Comparison of ENCODE assay signal across 28 mouse cellular contexts in the genomic region with DNA sequence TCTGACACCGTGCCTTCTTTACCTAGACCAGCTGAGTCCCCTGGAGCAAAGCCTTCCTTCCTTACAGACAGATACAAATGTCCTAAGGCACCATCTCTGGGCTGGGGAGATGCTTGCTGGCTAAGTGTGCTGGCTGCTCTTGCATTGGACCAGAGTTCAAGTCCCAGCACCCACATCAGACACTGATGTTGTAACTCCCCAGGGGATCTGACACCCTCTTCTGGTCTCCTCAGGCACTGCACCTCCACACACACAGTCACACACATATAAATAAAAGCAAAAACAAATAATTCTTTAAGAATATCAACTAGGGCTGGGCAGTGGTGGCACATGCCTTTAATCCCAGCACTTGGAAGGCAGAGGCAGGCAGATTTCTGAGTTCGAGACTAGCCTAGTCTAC. TPM values are rescaled to one million over a fixed set of nuclear protein-coding genes. Genes with fewer than 3 reads are reported as not detected.
DNase-seq lines count a peak whose midpoint lies in the region; ATAC-seq and TF ChIP-seq lines count a peak whose summit lies in the region.
"Had no signal": no experiment of that assay in that cellular context is flagged by ENCODE, and none has a peak within 500 bp of the region (broad histone marks: within the 10 kb centered on the region; RNA-seq: fewer than 3 reads in every experiment).

No protein-coding gene starts in this region.

- no peak for ATAC-seq in liver, embryonic 14.5 days (ENCODE audit: insufficient read depth)
- ATAC-seq in liver, postnatal 0 days = no peak
- ATAC-seq: activated CD4-positive, CD25-positive, alpha-beta regulatory T cell, adult 4 months; forebrain, embryonic 13.5 days; forebrain, embryonic 15.5 days; forebrain, postnatal 0 days; Patski had no signal

- TF ChIP-seq POLR2A in ES-Bruce4 (IDR thresholded peaks at IDR 0.05; ENCODE audit: insufficient read depth, low read length) = no peak

- H3K4me1 ChIP-seq in liver, embryonic 14.5 days (replicated peaks; ENCODE audit: control insufficient read depth in 2 of 2, insufficient read depth in 2 of 2, low read length in 1 of 2) = no peaks in the 10 kb centered on the region
- no peaks in the 10 kb centered on the region for H3K4me1 ChIP-seq in liver, postnatal 0 days (ENCODE audit: insufficient read depth)
- no peaks in the 10 kb centered on the region for H3K4me1 ChIP-seq in ES-Bruce4 (ENCODE audit: control insufficient read depth, insufficient read depth, low read length)
- H3K4me1 ChIP-seq: embryonic facial prominence, embryonic 10.5 days; embryonic facial prominence, embryonic 12.5 days; forebrain, embryonic 13.5 days; forebrain, embryonic 15.5 days had no signal

- 73% methylated on average over 2 of the region's 2 CpGs for WGBS in liver, embryonic 14.5 days (ENCODE audit: insufficient replicate concordance)
- 83% methylated on average over 2 of the region's 2 CpGs for WGBS in liver, postnatal 0 days (ENCODE audit: insufficient replicate concordance)

- TF ChIP-seq EP300 in liver, embryonic 14.5 days (IDR thresholded peaks at IDR 0.05; ENCODE audit: low read depth) = no peak
- no peak for TF ChIP-seq EP300 in liver, postnatal 0 days (IDR thresholded peaks at IDR 0.05; ENCODE audit: low read depth)
- no peak for TF ChIP-seq EP300 in ES-Bruce4 (IDR thresholded peaks at IDR 0.05; ENCODE audit: insufficient read depth, low read depth, low read length)

- H3K4me2 ChIP-seq in liver, embryonic 14.5 days (ENCODE audit: low read depth) = no peak overlapping the region
- H3K4me2 ChIP-seq in liver, postnatal 0 days (ENCODE audit: low read depth, low read length) = no peak overlapping the region
- H3K4me2 ChIP-seq: embryonic facial prominence, embryonic 12.5 days; forebrain, embryonic 13.5 days; forebrain, embryonic 15.5 days had no signal

- H3K9ac ChIP-seq in liver, embryonic 14.5 days (replicated peaks) = no peak overlapping the region
- no peak overlapping the region for H3K9ac ChIP-seq in liver, postnatal 0 days (replicated peaks)
- no peak overlapping the region for H3K9ac ChIP-seq in ES-Bruce4 (ENCODE audit: low read depth, poor library complexity, severe bottlenecking)
- H3K9ac ChIP-seq: embryonic facial prominence, embryonic 12.5 days; forebrain, embryonic 13.5 days; forebrain, embryonic 15.5 days; forebrain, postnatal 0 days had no signal

- H3K27ac ChIP-seq in liver, embryonic 14.5 days = no peak overlapping the region
- no peak overlapping the region for H3K27ac ChIP-seq in liver, postnatal 0 days (ENCODE audit: low read depth)
- H3K27ac ChIP-seq in ES-Bruce4 (ENCODE audit: insufficient read depth, low read length) = no peak overlapping the region
- no peak overlapping the region for H3K27ac ChIP-seq in gastrocnemius, adult 2 months
- H3K27ac ChIP-seq: embryonic facial prominence, embryonic 10.5 days; embryonic facial prominence, embryonic 12.5 days; forebrain, embryonic 13.5 days; forebrain, embryonic 15.5 days had no signal

- no peak overlapping the region for H3K4me3 ChIP-seq in liver, embryonic 14.5 days (ENCODE audit: insufficient read depth in 1 of 2, low read depth in 2 of 2, low read length in 2 of 2)
- H3K4me3 ChIP-seq in liver, postnatal 0 days (ENCODE audit: low read depth, low read length) = no peak overlapping the region
- H3K4me3 ChIP-seq in ES-Bruce4 (ENCODE audit: low read depth, low read length) = no peak overlapping the region
- no peak overlapping the region for H3K4me3 ChIP-seq in gastrocnemius, adult 2 months
- H3K4me3 ChIP-seq: embryonic facial prominence, embryonic 10.5 days; embryonic facial prominence, embryonic 12.5 days; forebrain, embryonic 13.5 days; forebrain, embryonic 15.5 days had no signal

- no peaks in the 10 kb centered on the region for H3K9me3 ChIP-seq in liver, embryonic 14.5 days (ENCODE audit: control insufficient read depth, low read length)
- no peaks in the 10 kb centered on the region for H3K9me3 ChIP-seq in liver, postnatal 0 days (ENCODE audit: low read length)
- no peaks in the 10 kb centered on the region for H3K9me3 ChIP-seq in ES-Bruce4 (replicated peaks; ENCODE audit: control insufficient read depth, insufficient read depth, low read length, poor library complexity, severe bottlenecking)
- H3K9me3 ChIP-seq: embryonic facial prominence, embryonic 10.5 days; embryonic facial prominence, embryonic 12.5 days; forebrain, embryonic 13.5 days; forebrain, embryonic 15.5 days had no signal

- H3K27me3 ChIP-seq in liver, embryonic 14.5 days (ENCODE audit: control insufficient read depth, insufficient read depth, low read length) = no peaks in the 10 kb centered on the region
- no peaks in the 10 kb centered on the region for H3K27me3 ChIP-seq in liver, postnatal 0 days (ENCODE audit: insufficient read depth, low read length)
- H3K27me3 ChIP-seq in ES-Bruce4 (ENCODE audit: control insufficient read depth, insufficient read depth, low read length, poor library complexity, severe bottlenecking) = no peaks in the 10 kb centered on the region
- H3K27me3 ChIP-seq: embryonic facial prominence, embryonic 12.5 days; forebrain, embryonic 15.5 days had no signal

- TF ChIP-seq CTCF in liver, embryonic 14.5 days (IDR thresholded peaks at IDR 0.05; ENCODE audit: low read depth) = 0 out of 2 replicates have a peak, but pooled peaks have one; percentile 23
- no peak for TF ChIP-seq CTCF in liver, postnatal 0 days (IDR thresholded peaks at IDR 0.05; ENCODE audit: low read depth)
- peak; percentile 6 for TF ChIP-seq CTCF in ES-Bruce4 (IDR thresholded peaks at IDR 0.05; ENCODE audit: low read depth, low read length)
- no peak for TF ChIP-seq CTCF in gastrocnemius, adult 2 months (IDR thresholded peaks at IDR 0.05)

- H3K36me3 ChIP-seq in liver, embryonic 14.5 days (replicated peaks; ENCODE audit: control insufficient read depth, insufficient read depth, low read depth) = no peaks in the 10 kb centered on the region
- H3K36me3 ChIP-seq in liver, postnatal 0 days (replicated peaks; ENCODE audit: insufficient read depth, low read length) = no peaks in the 10 kb centered on the region
- H3K36me3 ChIP-seq in ES-Bruce4 (ENCODE audit: control insufficient read depth, insufficient read depth, low read length, poor library complexity, severe bottlenecking) = no peaks in the 10 kb centered on the region
- H3K36me3 ChIP-seq: embryonic facial prominence, embryonic 10.5 days; embryonic facial prominence, embryonic 12.5 days; forebrain, embryonic 15.5 days had no signal

- no peak for DNase-seq in liver, embryonic 14.5 days (ENCODE audit: low read depth in 3 of 3, low spot score in 3 of 3)
- DNase-seq in liver, postnatal 0 days = no peak
- peak; percentile 20 for DNase-seq in R1 (ENCODE audit: low read depth, low spot score)
- no peak for DNase-seq in gastrocnemius, adult 2 months
- no peak for DNase-seq in kidney, postnatal 10 days
- no peak for DNase-seq in ovary, postnatal 14 days (ENCODE audit: low spot score)
- DNase-seq: adrenal gland, adult 8-10 months; adrenal gland, postnatal 14 days; adrenal gland, postnatal 36 days; cerebellum, adult 11-12 months; cerebellum, adult 2 months; cerebellum, adult 9-10 months; cerebellum, postnatal 10 days; cerebellum, postnatal 25 days; forebrain, postnatal 0 days had no signal

- intact Hi-C loops in gastrocnemius, adult 2 months (cut with DNase I) = no loop called here

RNA-seq across cellular contexts. Expression of a gene that starts 18.3 kb away (rescaled TPM):
- polyA plus RNA-seq in liver, embryonic 14.5 days (2012; rRNA removed) = 11.5 and 13.0 TPM in 2 replicates
- polyA plus RNA-seq in liver, embryonic 14.5 days (2014; fragmentation: Nextera tagmentation; extraction: Ambion mirVana) = 1.1 and 1.7 TPM in 2 replicates
- polyA plus RNA-seq in liver, postnatal 0 days (2015; fragmentation: Nextera tagmentation; extraction: Ambion mirVana) = 3.5 and 5.4 TPM in 2 replicates
- polyA plus RNA-seq in ES-Bruce4 (2011; ENCODE audit: insufficient read depth, insufficient read length, low read depth, missing spikeins) = 20.5 and 23.9 TPM in 2 replicates
- total RNA-seq in gastrocnemius, adult 2 months (2021) = 1 to 10 TPM; 2.1 to 2.3 TPM

RNA-seq across cellular contexts. Expression of a gene that starts 29.3 kb away (rescaled TPM):
- polyA plus RNA-seq in liver, embryonic 14.5 days (2012; rRNA removed) = 8.1 and 9.3 TPM in 2 replicates
- 6.8 and 7.6 TPM in 2 replicates for polyA plus RNA-seq in liver, embryonic 14.5 days (2014; fragmentation: Nextera tagmentation; extraction: Ambion mirVana)
- 16.6 TPM in 2 replicates for polyA plus RNA-seq in liver, postnatal 0 days (2015; fragmentation: Nextera tagmentation; extraction: Ambion mirVana)
- 1.3 and 2.0 TPM in 2 replicates for polyA plus RNA-seq in ES-Bruce4 (2011; ENCODE audit: insufficient read depth, insufficient read length, low read depth, missing spikeins)
- total RNA-seq in gastrocnemius, adult 2 months (2021) = 1 to 10 TPM; 5.1 to 7.0 TPM

RNA-seq across cellular contexts. Expression of a gene that starts 31.9 kb away (rescaled TPM):
- not detected in 2 replicates for polyA plus RNA-seq in liver, embryonic 14.5 days (2012; rRNA removed)
- polyA plus RNA-seq in liver, embryonic 14.5 days (2014; fragmentation: Nextera tagmentation; extraction: Ambion mirVana) = not detected in 2 replicates
- polyA plus RNA-seq in liver, postnatal 0 days (2015; fragmentation: Nextera tagmentation; extraction: Ambion mirVana) = not detected in 2 replicates
- not detected in 2 replicates for polyA plus RNA-seq in ES-Bruce4 (2011; ENCODE audit: insufficient read depth, insufficient read length, low read depth, missing spikeins)
- total RNA-seq in gastrocnemius, adult 2 months (2021) = under 1 TPM in 1 of 2 experiments, not detected in 1; 0.56 TPM
- total RNA-seq: adrenal gland, adult 18-20 months; adrenal gland, adult 8-10 months; adrenal gland, postnatal 14 days; adrenal gland, postnatal 36 days; ES-E14; forebrain, postnatal 0 days had no signal
- polyA plus RNA-seq: activated CD4-positive, CD25-positive, alpha-beta regulatory T cell, adult 4 months; C2C12; cerebellum, adult 2 months; cortical plate, adult 2 months; embryonic facial prominence, embryonic 10.5 days; embryonic facial prominence, embryonic 12.5 days; embryonic facial prominence, embryonic 14.5 days; forebrain, embryonic 11.5 days; forebrain, embryonic 13.5 days; forebrain, embryonic 15.5 days; forebrain, postnatal 0 days; Patski had no signal

RNA-seq across cellular contexts. Expression of a gene that starts 35.3 kb away (rescaled TPM):
- 0.05 and 0.08 TPM in 2 replicates for polyA plus RNA-seq in liver, embryonic 14.5 days (2012; rRNA removed)
- polyA plus RNA-seq in liver, embryonic 14.5 days (2014; fragmentation: Nextera tagmentation; extraction: Ambion mirVana) = 0.03 and 0.10 TPM in 2 replicates
- 0.83 and 1.0 TPM in 2 replicates for polyA plus RNA-seq in liver, postnatal 0 days (2015; fragmentation: Nextera tagmentation; extraction: Ambion mirVana)
- 1.3 and 1.6 TPM in 2 replicates for polyA plus RNA-seq in ES-Bruce4 (2011; ENCODE audit: insufficient read depth, insufficient read length, low read depth, missing spikeins)
- 10 to 100 TPM; 12.8 to 22.5 TPM for total RNA-seq in gastrocnemius, adult 2 months (2021)
- polyA plus RNA-seq: activated CD4-positive, CD25-positive, alpha-beta regulatory T cell, adult 4 months had no signal

RNA-seq across cellular contexts. Expression of a gene that starts 37.8 kb away (rescaled TPM):
- 70.6 and 84.8 TPM in 2 replicates for polyA plus RNA-seq in liver, embryonic 14.5 days (2012; rRNA removed)
- polyA plus RNA-seq in liver, embryonic 14.5 days (2014; fragmentation: Nextera tagmentation; extraction: Ambion mirVana) = 50.2 and 56.1 TPM in 2 replicates
- 32.4 and 32.5 TPM in 2 replicates for polyA plus RNA-seq in liver, postnatal 0 days (2015; fragmentation: Nextera tagmentation; extraction: Ambion mirVana)
- polyA plus RNA-seq in ES-Bruce4 (2011; ENCODE audit: insufficient read depth, insufficient read length, low read depth, missing spikeins) = 76.9 and 81.2 TPM in 2 replicates
- 1 to 10 TPM; 7.9 to 8.6 TPM for total RNA-seq in gastrocnemius, adult 2 months (2021)

Comparison
In these comparisons a context has a peak if more than half of its experiments do, and no peak if none do; other contexts are left out.
1. CTCF ChIP-seq: peak in liver, embryonic 14.5 days (single experiment) and ES-Bruce4 (single experiment); none in liver, postnatal 0 days (single experiment) and gastrocnemius, adult 2 months (single experiment).